Mouse (Mus musculus) left cerebral cortex, adult 18-20 months (tissue): Measurements from ENCODE around the gene Angptl8. TPM values are rescaled to one million over a fixed set of nuclear protein-coding genes. Genes with fewer than 3 reads are reported as not detected.
"Not testable (repeated sequence)": the region's sequence is repeated elsewhere in the genome, so short reads cannot be mapped to it uniquely, and the experiment has no call there.

Source experiments
- DNase-seq, 2 experiments: peaks; one replicate each; pipeline ENCODE4 v3.0.0; 2021 to 2022; ENCODE audit warnings: low spot score in 2 of 2, mixed read lengths in 1 of 2
- total RNA-seq, 2 experiments: library from RNA; stranded (reverse); gene quantifications; 2 replicates each; pipeline ENCODE4 v1.2.3; 2021

The Angptl8 gene
- total RNA-seq, 2 experiments from 2014 or later = not detected

DNA sequence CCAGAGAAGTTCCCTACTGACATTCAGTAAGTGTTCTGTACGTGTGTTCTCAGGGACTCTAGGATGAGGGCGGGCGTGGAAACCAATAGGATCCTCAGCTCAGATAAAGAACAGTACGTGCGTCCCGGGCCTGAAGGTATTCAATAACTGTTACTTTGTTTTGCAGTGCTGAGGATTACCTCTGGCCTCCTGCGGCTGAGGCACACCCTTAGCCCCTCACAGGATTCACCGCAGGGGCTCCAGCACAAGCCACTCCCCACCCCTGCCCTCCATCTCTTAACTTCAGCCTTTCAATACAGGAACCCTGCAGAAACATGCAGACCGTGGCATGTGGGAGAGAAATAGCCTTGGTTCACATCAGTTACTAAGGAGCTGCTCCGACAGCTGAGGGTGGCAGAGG is 12.6 kb downstream of the Angptl8 start:
- DNase-seq = no peak

DNA sequence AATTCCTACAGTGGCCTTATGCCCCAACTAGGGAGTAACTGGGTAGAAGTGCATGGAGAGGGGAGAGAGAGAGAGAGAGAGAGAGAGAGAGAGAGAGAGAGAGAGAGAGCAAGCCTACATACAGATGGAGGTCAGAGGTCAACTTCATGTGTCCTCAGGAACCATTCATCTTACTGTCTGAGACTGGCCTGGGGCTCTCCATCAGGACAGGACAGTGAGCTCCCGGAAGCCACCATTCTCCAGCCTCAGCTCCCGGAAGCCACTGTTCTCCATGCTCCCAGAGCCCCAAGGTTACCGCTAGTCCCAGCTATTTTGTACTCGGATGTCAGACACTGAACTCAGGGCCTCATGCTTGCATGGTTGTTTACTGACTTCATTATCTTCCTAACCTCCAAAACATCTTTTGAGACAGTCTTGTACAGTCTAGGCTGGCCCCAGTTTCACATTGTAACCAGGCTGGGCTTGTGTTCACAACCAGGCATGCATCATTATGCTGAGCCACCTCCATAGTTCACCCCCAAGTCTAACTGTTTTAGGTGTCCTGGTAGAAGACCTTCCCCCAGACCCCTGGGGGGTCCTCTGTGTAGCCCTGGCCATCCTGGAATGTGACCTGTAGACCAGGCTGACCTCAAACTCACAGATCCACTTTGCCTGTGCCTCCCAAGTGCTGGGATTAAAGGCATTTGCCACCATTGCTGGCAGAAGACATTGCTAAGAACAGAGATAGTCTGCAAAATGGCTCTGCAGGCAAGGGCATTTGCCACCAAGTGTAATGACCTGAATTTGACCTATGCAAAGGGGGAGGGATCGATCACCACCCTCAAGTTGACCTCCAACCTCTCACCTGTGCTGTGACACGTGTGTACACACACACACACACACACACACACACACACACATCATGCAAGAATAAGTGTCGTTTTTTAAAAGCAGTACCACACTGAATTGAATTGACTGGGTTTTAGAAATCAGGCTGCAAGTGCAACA is 14.7 kb downstream of the Angptl8 start:
- DNase-seq = no peak

DNA sequence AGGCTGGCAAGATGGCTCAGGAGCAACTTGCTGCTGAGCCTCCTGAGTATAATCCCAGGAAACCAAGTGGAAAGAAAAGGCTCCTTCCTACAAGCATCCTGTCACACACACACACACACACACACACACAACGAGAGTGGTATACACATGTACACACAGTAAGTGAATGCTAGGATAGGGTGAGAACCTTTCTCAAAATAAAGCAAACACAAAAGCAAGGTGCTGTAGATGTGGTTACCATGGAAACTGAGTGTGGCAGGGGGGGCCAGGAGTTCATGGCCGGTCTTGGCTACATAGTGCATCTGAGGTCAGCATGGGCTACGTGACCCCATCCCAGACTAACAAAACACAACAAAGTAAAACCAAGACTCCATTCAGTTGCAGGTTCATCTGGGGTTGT is 15.8 kb downstream of the Angptl8 start:
- DNase-seq = no peak

DNA sequence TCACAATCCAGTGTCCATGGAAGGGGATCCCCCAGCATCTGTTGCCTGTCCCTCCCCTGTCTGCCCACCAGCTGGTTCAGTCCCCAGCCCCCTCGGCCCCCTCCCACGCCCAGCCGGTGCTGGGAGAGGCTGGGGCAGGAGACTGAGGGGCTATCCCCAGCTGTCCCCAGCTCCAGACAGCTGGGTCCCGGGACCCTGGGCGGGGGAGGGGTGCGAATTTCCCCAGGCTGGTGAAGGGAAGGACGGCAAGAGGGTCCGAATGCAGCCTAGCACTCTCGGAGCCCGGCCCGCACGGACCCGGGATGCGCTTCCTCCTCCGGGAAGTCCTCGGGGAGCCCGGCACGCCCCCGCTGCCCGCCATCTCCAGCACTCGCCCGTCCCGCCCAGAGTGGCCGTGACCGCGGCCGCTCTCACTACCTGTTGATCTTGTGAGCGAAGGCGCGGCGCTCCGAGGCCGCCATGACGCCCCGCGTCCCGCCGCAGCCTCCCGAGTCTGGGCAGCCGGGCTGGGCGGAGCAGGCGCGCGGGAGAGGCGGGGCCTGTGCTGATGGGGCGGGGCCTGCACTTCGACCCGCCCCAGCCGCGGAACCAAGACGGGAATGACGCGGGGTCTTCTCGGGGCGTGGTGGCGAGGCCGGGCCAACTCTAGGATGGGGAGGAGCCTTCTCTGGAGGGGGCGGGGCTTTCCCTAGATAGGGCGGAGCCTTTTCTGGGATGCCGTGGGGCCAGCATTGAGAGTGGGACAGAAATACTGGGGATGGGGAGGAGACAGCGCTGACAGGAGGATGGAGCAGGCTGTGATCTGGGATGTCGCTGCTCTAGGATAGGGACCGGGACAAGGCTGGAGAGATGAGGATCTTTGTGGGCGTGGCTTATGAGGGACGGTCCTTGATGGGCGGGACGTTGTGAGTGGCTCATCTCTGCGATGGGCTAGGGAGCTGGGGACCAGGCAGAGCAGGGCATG is 17.1 kb downstream of the Angptl8 start, which contains the start of gene Dock6:
Gene Dock6, minus strand, starts transcription at position 508 of the 964 bp plus-strand sequence.
- peak; percentile 63 for DNase-seq

DNA sequence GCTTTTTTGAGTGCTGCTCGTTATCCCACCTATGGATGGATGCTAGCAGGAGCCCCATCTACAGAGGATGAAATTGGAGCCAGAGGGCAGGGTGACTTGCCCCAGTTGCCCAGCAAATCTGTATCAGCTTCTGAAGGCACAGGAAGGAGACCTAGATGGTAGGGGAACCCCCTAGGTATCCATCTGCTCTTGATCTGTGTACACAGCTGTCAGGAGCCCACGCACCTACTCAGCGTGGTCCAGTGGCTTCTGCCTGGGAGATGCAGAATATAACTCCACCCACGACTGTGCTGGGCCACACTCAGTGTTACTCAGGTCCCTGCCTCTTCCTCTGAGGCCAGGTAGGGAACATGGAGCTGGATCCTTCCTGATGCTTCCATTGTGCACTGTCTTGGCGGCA is 18.7 kb downstream of the Angptl8 start:
- no peak for DNase-seq

DNA sequence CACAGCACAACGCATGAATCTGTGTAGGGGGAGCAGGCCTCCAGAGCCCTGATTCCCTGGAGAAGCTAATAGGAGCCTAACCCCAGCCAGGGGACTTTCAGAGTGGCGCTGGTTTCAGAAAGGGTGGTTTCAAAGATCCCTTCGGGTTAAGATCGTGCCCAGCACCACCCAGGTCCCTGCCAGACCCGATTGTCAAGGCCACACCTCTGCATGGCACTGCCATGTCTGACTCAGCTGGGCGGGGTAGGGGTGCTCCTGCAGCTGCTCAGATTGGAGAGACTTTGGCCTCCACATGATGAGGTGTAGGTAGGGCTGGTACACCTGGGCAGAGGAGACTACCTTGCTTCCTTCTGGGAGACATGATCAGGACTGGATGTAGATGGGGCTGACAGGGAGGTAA is 19.6 kb downstream of the Angptl8 start:
- DNase-seq = no peak

- no peak for DNase-seq
These were observed 22.2 kb downstream of the Angptl8 start for GRCm38 (mm10) chr9:21857501-21857900.

DNA sequence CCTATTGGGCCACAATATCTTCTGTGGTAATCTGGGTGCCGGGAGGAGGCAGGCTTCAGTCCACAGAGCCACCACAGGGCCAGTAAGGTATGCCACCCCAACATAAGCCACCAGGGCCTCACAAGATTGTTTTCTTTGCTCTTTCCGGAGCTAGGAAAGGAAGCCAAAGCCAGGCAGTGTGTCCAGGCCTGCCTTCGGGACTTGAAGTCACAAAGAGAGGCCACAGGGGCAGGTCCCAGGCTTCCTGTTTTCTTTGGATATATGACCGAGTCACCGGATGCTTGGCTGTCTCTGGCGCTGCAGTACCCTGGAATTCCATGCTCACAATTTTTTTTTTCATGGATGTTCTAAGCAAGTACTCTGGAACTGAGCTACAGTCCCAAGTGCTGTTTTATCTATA is 22.8 kb downstream of the Angptl8 start:
- no peak for DNase-seq

- DNase-seq = no peak
These were observed 24.3 kb downstream of the Angptl8 start for GRCm38 (mm10) chr9:21859606-21860005.

- DNase-seq = not testable (repeated sequence)
These were observed 25.0 kb downstream of the Angptl8 start for GRCm38 (mm10) chr9:21860349-21860748.

DNA sequence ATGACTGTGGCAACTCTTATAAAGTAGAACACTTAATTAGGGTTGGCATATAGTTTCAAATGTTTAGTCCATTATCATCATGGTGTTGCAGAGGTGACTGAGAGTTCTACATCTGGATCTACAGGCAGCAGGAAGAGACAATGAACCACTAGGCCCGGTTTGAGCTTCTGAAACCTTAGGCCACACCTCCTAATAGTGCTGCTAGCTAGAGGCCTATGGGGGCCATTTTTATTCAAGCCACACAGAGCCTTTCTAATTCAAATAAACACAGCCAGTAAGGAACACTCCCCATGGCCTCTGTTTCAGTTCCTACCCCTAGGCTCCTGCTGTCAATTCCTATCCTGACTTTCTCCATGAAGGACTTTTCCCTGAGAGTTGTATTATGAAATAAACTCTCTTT is 26.9 kb downstream of the Angptl8 start:
- no peak for DNase-seq

DNA sequence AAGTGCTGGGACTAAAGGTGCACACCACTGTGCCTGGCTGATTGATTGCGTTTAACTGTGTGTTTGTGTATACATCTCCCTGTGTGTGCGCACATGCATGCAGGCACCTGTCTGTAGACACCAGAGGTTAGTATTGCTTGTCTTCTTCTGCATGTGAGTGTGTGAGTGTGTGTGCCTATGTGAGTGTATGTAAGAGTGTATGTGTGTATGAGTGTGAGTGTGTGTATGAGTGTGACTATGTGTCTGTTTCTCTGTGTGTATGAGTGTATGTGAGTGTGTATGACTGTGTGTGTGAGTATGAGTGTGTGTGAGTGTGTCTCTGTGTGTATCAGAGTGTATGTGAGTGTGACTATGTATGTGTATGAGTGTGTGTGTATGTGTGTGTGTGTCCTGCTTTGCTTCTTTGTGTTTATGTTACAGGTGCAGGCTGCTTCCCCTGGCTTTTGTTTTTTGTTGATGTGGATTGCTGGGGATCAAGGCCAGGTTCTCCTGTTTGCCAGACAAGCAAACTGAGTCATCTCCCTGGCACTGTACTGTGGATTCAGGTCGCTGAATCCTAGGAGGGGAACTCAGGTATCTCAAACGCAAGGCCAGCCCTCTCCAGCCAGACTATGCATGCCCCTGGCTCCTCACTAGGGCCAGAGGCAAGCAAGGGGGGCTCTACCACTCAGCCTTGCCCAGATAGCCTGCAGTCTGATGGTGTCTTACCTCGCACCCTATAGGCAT is 30.5 kb downstream of the Angptl8 start:
- no peak for DNase-seq

- no peak for DNase-seq
These were observed 31.3 kb downstream of the Angptl8 start for GRCm38 (mm10) chr9:21866641-21867040.

DNA sequence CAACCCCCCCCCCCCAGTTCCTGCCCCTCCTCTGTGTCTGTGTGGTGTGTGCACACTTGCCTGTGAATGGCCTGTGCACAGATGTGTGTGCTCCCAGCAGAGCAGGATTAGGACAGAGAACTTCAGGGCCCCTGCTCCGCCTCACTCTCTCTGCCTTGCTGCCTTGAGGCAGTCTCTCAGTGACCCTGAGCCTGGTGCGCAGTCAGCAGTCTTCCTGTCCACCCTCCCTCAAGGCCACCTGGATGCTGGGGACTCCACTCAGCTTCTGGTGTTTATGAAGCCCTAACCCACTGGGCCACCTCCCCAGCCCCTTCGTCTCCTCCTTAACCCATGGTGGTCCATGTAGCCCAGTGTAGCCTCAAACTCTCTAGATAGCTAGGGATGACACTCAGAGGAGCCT is 32.4 kb downstream of the Angptl8 start:
- DNase-seq = no peak

- peak; percentile 35 to 53 for DNase-seq
These were observed 34.0 kb downstream of the Angptl8 start for GRCm38 (mm10) chr9:21869290-21869689.

- peak; percentile 48 to 51 for DNase-seq
These were observed 35.7 kb downstream of the Angptl8 start for GRCm38 (mm10) chr9:21870879-21871524.

DNA sequence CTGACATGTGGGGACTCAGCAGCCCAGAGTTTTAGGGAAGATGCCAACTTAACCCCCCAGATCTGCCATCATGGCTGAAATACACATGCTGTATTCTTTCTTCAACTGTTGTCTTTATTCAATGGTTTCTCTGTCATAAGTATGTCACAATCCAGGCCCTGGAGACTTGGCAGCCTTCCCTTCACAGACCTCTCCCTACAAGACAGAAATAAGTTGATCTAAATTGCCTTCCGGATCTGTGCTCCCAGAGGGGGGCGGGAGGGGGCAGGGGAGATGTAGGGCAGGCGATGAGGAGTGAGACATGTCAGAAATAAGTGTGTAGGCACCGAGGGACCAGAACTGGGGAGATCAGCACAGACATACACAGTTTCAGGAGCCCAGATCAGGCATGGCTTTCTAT is 36.9 kb downstream of the Angptl8 start:
- DNase-seq = no peak

DNA sequence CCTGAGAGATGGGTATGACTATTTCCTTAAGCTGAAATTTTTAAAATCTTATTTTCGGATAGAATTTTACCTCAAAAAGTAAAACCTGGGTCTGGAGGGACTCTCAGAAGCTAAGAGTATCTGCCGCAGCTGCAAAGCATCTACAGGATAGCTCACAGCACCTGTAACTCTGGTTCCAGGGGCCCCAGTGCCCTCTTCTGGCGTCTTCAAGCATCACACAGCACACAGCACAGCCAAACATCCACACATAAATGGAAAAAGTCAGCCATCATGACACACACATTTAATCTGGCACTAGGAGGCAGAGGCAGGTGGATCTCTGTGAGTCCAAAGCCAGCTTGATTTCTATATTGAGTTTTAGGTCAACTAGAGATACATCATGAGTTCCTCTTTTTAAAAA is 41.3 kb downstream of the Angptl8 start:
- no peak for DNase-seq
